Mouse (Mus musculus) liver, adult 2 months (tissue): ENCODE results near the gene Klhl7.

ENCODE experiments used
- CTCF ChIP-seq: fragments of 200-500 bp; IDR thresholded peaks from 2 replicates; pipeline ENCODE4 v1.5.1; 2011; ENCODE audit warnings: low read depth, low read length, control low read depth
- POLR2A ChIP-seq: fragments of 200-500 bp; IDR thresholded peaks from 2 replicates; pipeline ENCODE4 v1.6.1; 2011; ENCODE audit warnings: low read length, control low read depth; ENCODE audit not compliant: insufficient read depth; ENCODE audit errors: extremely low read depth

DNA sequence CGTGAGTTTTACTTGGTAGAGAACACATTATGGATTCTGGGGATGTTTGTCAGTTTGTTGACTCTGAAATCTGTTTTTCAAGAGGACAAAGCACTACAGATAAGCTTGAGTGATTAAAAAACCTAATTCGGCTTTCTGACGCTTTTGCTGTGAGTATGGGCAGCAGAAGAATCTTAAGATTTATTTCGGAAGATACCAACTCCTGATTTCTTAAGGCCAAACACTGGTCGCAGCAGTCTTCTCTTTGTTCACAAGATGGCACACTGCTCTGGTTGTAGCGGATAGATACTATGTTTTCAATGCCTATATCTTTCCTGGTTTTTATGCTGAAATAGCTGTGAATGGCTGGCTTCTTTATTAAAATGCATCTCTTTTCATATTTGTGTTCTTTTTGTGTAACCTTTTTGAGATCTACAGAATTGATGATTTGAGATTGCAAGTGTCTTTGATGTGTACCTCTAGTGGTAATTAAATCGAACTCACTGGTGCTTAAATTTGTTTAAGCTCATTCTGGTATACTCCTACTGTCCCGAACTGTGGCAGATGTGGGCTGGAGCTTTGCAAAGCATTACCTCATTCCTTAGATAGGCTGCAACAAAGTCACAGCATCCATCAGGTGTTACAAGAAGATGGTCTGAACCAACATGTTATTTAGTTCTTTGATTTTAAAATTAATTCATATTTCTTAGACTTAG, 1.2 kb downstream of the Klhl7 start:
- TF ChIP-seq CTCF (no peak), POLR2A (no peak)
